Comparison of ENCODE assay signal across 9 mouse cellular contexts in the genomic region with DNA sequence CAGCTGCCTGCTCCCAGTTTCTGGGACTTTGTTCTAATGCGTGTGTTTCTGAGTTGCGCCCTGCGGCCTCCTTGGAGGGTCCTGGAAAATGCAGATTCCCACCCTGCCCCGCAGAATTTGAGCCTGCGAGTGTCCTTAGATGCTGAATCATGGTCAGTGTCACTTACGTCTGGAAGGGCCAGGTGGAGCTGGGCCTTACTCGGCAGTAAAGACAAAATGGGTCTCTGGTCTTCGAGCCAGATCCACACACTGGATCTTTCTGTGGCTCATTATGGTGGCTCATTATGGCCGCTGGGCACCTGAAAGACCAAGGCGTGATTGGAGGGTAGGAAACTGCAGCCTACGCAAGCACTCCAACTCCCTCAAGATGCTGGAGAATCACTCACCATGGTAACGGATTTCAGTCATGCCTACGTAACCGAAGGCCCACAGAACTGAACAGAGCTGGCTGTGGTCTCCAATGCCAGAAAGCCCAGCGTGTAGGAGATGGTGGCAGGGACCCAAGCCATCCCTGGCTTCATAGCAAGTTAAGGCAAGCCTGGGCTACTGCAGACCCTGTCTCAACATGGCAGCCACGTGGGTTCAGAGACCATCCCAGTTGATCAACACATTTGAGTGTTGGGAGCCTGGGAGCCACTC. TPM values are rescaled to one million over a fixed set of nuclear protein-coding genes. Genes with fewer than 3 reads are reported as not detected.
DNase-seq lines count a peak whose midpoint lies in the region; ATAC-seq and TF ChIP-seq lines count a peak whose summit lies in the region.
"Had no signal": no experiment of that assay in that cellular context is flagged by ENCODE, and none has a peak within 500 bp of the region (broad histone marks: within the 10 kb centered on the region; RNA-seq: fewer than 3 reads in every experiment).

No protein-coding gene starts in this region.

- intact Hi-C loops in left cerebral cortex, postnatal 10 days (cut with DNase I) = no loop called here

- no peak for ATAC-seq in cerebellum, adult (ENCODE audit: insufficient number of reproducible peaks, low FRiP score, low TSS enrichment)
- ATAC-seq in midbrain, embryonic 16.5 days = no peak

- DNase-seq in cerebellum, adult 2 months = peak; percentile 35 to 48
- DNase-seq in ZHBTc4 (ENCODE audit: low read depth, low spot score) = peak; percentile 43
- DNase-seq in frontal cortex, postnatal 25 days (ENCODE audit: low spot score in 2 of 2) = peak; percentile 36 to 56
- peak; percentile 57 to 66 for DNase-seq in left cerebral cortex, postnatal 10 days (ENCODE audit: extremely low spot score in 1 of 2, low spot score in 2 of 2)
- no peak for DNase-seq in c-Kit-positive CD71-positive TER-119-positive erythroid progenitor cells, embryonic 14.5 days (ENCODE audit: low spot score)
- no peak for DNase-seq in gastrocnemius, adult 8-10 months (ENCODE audit: low spot score in 2 of 2)

- H3K4me1 ChIP-seq in cerebellum, adult 2 months (ENCODE audit: control insufficient read depth, insufficient read depth, low read length) = peaks cover 12% of the 10 kb centered on the region
- H3K4me1 ChIP-seq in midbrain, embryonic 16.5 days (ENCODE audit: control insufficient read depth, insufficient read depth, low read length) = peaks cover 23% of the 10 kb centered on the region

- H3K9ac ChIP-seq in midbrain, embryonic 16.5 days (ENCODE audit: low read depth, low read length) = peak overlapping the region; percentile 80

- peak overlapping the region; percentile 90 for H3K4me2 ChIP-seq in midbrain, embryonic 16.5 days (ENCODE audit: low read length)

- 64% methylated on average over 16 of the region's 16 CpGs for whole genome bisulfite sequencing in cerebellum, adult 2 months
- 68% methylated on average over 16 of the region's 16 CpGs for WGBS in midbrain, embryonic 16.5 days

- peaks cover 9% of the 10 kb centered on the region for H3K36me3 ChIP-seq in midbrain, embryonic 16.5 days (ENCODE audit: control insufficient read depth, insufficient read depth, low read length)

- no peaks in the 10 kb centered on the region for H3K27me3 ChIP-seq in cerebellum, adult 2 months (ENCODE audit: control insufficient read depth, insufficient read depth, low read length)
- no peaks in the 10 kb centered on the region for H3K27me3 ChIP-seq in midbrain, embryonic 16.5 days (ENCODE audit: control insufficient read depth, insufficient read depth, low read depth, low read length)

- no peak for TF ChIP-seq POLR2A in cerebellum, adult 2 months (IDR thresholded peaks at IDR 0.05; ENCODE audit: borderline replicate concordance, insufficient read depth, low read length)

- TF ChIP-seq CTCF in cerebellum, adult 2 months (IDR thresholded peaks at IDR 0.05; ENCODE audit: borderline replicate concordance, insufficient read depth, low read depth, low read length) = no peak

- no peak overlapping the region for H3K27ac ChIP-seq in cerebellum, adult 2 months (ENCODE audit: insufficient read depth, low read length)
- H3K27ac ChIP-seq in midbrain, embryonic 16.5 days (ENCODE audit: low read length) = no peak overlapping the region; the same call in 1 of the 2 replicates

- H3K4me3 ChIP-seq in cerebellum, adult 2 months (replicated peaks; ENCODE audit: insufficient read depth, low read depth, low read length) = peak overlapping the region; percentile 83
- peak overlapping the region; percentile 64 for H3K4me3 ChIP-seq in midbrain, embryonic 16.5 days (ENCODE audit: low read depth, low read length)

- H3K9me3 ChIP-seq in midbrain, embryonic 16.5 days (replicated peaks; ENCODE audit: control insufficient read depth, low read length, poor library complexity, severe bottlenecking) = no peaks in the 10 kb centered on the region

RNA-seq across cellular contexts. Expression of gene Gaa, which starts 1.0 kb away (rescaled TPM):
- 233 and 246 TPM in 2 replicates for polyA plus RNA-seq in cerebellum, adult 2 months (2012; rRNA removed)
- 100 to 1,000 TPM; 108 to 124 TPM for total RNA-seq in left cerebral cortex, postnatal 10 days (2021)
- polyA plus RNA-seq in midbrain, embryonic 16.5 days (2015; fragmentation: Nextera tagmentation; extraction: Ambion mirVana) = 102 and 120 TPM in 2 replicates
- 100 to 1,000 TPM; 187 to 198 (median 192) TPM for total RNA-seq in gastrocnemius, adult 8-10 months (2022)

RNA-seq across cellular contexts. Expression of gene Eif4a3, which starts 31.2 kb away (rescaled TPM):
- polyA plus RNA-seq in cerebellum, adult 2 months (2012; rRNA removed) = 120 and 133 TPM in 2 replicates
- 10 to 100 TPM; 92.3 to 98.1 TPM for total RNA-seq in left cerebral cortex, postnatal 10 days (2021)
- polyA plus RNA-seq in midbrain, embryonic 16.5 days (2015; fragmentation: Nextera tagmentation; extraction: Ambion mirVana) = 228 and 237 TPM in 2 replicates
- total RNA-seq in gastrocnemius, adult 8-10 months (2022) = 10 to 100 TPM; 30.7 to 53.1 (median 42.8) TPM

RNA-seq across cellular contexts. Expression of gene Card14, which starts 38.9 kb away (rescaled TPM):
- polyA plus RNA-seq in cerebellum, adult 2 months (2012; rRNA removed) = 0.18 and 0.43 TPM in 2 replicates
- under 1 TPM; 0.32 to 0.34 TPM for total RNA-seq in left cerebral cortex, postnatal 10 days (2021)
- 0.29 and 0.38 TPM in 2 replicates for polyA plus RNA-seq in midbrain, embryonic 16.5 days (2015; fragmentation: Nextera tagmentation; extraction: Ambion mirVana)
- under 1 TPM; 0.10 to 0.25 (median 0.22) TPM for total RNA-seq in gastrocnemius, adult 8-10 months (2022)
- total RNA-seq: heart, adult 18-20 months had no signal

RNA-seq across cellular contexts. Expression of gene Ccdc40, which starts 40.3 kb away (rescaled TPM):
- polyA plus RNA-seq in cerebellum, adult 2 months (2012; rRNA removed) = 1.9 and 2.4 TPM in 2 replicates
- 1 to 10 TPM; 3.0 to 3.7 TPM for total RNA-seq in left cerebral cortex, postnatal 10 days (2021)
- polyA plus RNA-seq in midbrain, embryonic 16.5 days (2015; fragmentation: Nextera tagmentation; extraction: Ambion mirVana) = 18.0 and 20.1 TPM in 2 replicates
- total RNA-seq in gastrocnemius, adult 8-10 months (2022) = 1 to 10 TPM in 1 of 4 experiments, not detected in 3; 1.3 TPM

RNA-seq across cellular contexts. Expression of gene Tbc1d16, which starts 40.4 kb away (rescaled TPM):
- polyA plus RNA-seq in cerebellum, adult 2 months (2012; rRNA removed) = 32.5 and 37.8 TPM in 2 replicates
- total RNA-seq in left cerebral cortex, postnatal 10 days (2021) = 100 to 1,000 TPM in 1 of 2 experiments, 10 to 100 TPM in 1; 98.2 to 108 TPM
- polyA plus RNA-seq in midbrain, embryonic 16.5 days (2015; fragmentation: Nextera tagmentation; extraction: Ambion mirVana) = 47.7 and 56.7 TPM in 2 replicates
- total RNA-seq in gastrocnemius, adult 8-10 months (2022) = 10 to 100 TPM; 31.6 to 45.5 (median 40.5) TPM

Comparison
In these comparisons a context has a peak if more than half of its experiments do, and no peak if none do; other contexts are left out.
1. DNase-seq: peak in cerebellum, adult 2 months (2 of 2), ZHBTc4 (single experiment), frontal cortex, postnatal 25 days (2 of 2) and left cerebral cortex, postnatal 10 days (2 of 2); none in c-Kit-positive CD71-positive TER-119-positive erythroid progenitor cells, embryonic 14.5 days (single experiment) and gastrocnemius, adult 8-10 months (0 of 2).